Mouse (Mus musculus): ENCODE measurements around the gene Ankrd33b.

DNA sequence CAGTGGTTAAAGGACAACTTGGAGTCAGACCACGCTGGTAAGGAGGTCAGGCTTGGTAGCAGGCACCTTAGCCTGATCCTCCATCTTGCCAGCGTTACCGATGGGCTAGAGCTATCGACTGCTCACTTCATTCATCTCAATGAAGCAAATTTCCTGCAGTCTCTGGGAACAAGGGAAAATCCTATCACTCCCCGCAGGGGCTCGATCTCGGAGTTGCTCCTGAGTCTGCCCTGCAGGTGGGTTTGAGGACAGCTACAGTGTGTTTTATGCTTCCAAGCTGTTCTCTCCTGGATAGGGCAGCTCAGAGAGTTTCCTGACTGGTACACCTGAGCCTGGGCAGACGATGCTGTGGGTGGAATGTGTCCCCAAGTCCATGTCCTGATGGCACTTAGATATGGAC lies 36.8 kb upstream of the Ankrd33b start:
- TF ChIP-seq CTCF (conservative IDR thresholded peaks at IDR 0.05 in 1 of 2, IDR thresholded peaks at IDR 0.05 in 1 of 2; ENCODE audit: low read depth in 2 of 2, low read length in 2 of 2) (no peak), EP300 (IDR thresholded peaks at IDR 0.05; ENCODE audit: low read length) (no peak)
